Mouse (Mus musculus): ENCODE measurements around the gene Chmp2b.

Chmp2b gene

DNA sequence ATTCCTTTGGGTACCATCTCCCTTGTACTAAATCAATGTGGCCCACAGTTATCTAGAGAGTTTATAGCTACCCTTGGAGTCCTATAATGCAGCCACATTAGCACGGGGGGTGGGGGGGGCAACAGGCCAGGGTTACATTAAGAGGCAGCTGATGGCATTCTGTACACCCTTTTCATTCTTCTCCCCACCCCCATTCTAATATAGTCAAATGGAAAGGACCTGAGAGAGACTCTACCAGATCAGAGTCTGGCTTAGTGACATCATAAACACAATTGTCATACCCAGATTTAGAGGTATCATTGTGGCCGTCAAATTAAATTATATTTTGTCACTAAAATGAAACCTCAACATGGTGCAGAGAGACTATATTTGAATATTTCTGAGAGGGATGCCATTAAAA lies 36.5 kb downstream of the Chmp2b start:
- no peak for DNase-seq (ENCODE audit: low spot score)

- no peak for DNase-seq (ENCODE audit: low spot score)
Observed at GRCm38 (mm10) chr16:65520211-65520610, 42.3 kb downstream of the Chmp2b start, which contains the start of gene Pou1f1. Gene Pou1f1, plus strand, starts transcription at chr16:65520511.

- DNase-seq (ENCODE audit: low spot score): no peak
Observed at GRCm38 (mm10) chr16:65514223-65514622, 48.3 kb downstream of the Chmp2b start.

GRCm38 (mm10) chr16:65497049-65497448 lies 65.5 kb downstream of the Chmp2b start:
- DNase-seq (ENCODE audit: low spot score): peak; percentile 50

DNA sequence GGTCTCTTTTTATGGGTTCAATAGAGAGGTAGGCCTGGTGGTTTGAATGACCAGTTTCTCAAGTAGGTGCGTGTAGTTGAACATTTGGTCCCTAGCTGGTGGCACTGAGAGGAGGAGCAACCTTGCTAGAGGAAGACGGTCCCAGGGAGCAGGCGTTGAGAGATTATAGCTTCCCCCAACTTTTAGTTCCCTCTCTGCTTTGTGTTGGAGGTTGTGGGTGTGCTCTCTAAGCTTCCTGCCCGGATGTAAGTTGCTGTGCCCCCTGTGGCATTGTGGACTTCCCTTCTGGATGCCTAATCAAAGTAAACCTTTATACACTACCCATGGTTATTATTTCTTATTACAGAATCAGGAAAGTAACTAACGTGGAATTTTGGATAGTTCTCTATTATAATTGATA lies 66.5 kb downstream of the Chmp2b start:
- DNase-seq (ENCODE audit: low spot score): no peak

All from testis, postnatal 10 days (tissue).